Mouse (Mus musculus): ENCODE measurements at regions not wholly inside any gene's neighbourhood (a gene's known extent, or its start where the extent isn't known, plus 50 kb on each side); places are given as distances from the start of the nearest gene placed in this dataset.

GRCm38 (mm10) chr8:116229654-116230136 is 275.1 kb upstream of the Dynlrb2 start:
- no peak for DNase-seq (ENCODE audit: low read depth, low spot score)

DNA sequence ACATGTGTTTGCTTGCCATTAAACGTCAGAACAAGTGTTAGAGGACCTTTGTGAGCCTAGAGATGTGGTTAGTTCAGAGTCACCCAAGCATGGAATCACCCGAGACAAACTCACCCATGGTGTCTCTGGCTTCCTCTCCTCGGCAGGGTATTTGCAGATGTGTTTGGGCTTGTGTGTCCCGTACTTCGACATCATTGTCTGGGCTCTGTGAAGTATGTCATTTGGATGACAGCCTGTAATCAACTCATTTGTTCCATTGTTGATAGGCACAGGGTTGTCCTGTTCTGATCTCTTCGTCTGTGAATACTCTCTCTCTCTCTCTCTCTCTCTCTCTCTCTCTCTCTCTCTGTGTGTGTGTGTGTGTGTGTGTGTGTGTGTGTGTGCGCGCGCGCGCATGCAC is 277.8 kb upstream of the Dynlrb2 start:
- no peak for DNase-seq (ENCODE audit: low read depth, low spot score)

GRCm38 (mm10) chr8:116223235-116223634 is 281.5 kb upstream of the Dynlrb2 start:
- DNase-seq (ENCODE audit: low read depth, low spot score) = no peak

- DNase-seq (ENCODE audit: low read depth, low spot score) = no peak
Measured at GRCm38 (mm10) chr8:116215909-116216308, 288.9 kb upstream of the Dynlrb2 start.

- DNase-seq (ENCODE audit: low read depth, low spot score) = no peak
Measured at GRCm38 (mm10) chr8:116215286-116215860, 289.4 kb upstream of the Dynlrb2 start.

DNA sequence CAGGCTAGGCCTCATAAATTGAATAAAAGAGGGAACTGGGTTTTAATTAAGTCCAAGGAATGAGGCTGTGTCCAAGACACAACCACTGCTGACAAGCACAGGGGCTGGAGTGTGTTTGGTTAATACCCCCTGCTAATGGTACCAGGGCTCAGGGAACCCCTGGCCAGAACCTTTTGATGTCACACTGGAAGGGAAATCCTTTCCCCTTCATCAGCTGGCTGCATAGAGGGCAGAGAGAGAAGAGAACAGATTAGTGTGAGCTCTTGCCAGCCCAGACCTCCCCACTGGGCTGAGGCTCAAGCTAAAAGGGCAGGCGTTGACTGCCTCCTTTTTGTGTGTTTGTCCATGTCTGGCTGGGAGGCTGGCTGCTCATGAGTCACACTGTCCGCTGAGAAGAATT is 301.1 kb upstream of the Dynlrb2 start:
- no peak for DNase-seq (ENCODE audit: low read depth, low spot score)

GRCm38 (mm10) chr8:116200459-116200999 is 304.2 kb upstream of the Dynlrb2 start:
- no peak for DNase-seq (ENCODE audit: low read depth, low spot score)

GRCm38 (mm10) chr8:116196623-116197184 is 308.1 kb upstream of the Dynlrb2 start:
- no peak for DNase-seq (ENCODE audit: low read depth, low spot score)

GRCm38 (mm10) chr8:116192096-116192495 is 312.7 kb upstream of the Dynlrb2 start:
- peak; percentile 4 for DNase-seq (ENCODE audit: low read depth, low spot score)

DNA sequence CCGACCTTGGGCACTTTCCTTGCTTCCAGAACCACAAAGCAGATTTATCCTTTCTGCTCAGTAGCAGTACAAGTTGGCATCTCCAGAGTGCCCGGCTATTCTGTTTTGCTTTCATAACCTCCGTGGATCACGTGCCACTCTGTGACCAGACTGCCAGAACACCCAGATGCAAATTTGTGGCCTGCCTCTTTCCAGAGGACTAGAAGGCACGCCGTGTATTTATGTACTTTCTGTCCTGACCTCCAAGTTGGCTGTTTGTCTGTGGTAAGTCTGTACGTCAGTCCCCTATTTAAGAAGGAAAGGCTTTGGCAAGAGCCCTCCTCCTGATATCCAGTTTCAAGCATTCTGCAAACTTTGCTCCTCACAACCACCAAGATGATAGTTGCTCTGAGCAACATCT is 319.6 kb upstream of the Dynlrb2 start:
- DNase-seq (ENCODE audit: low read depth, low spot score) = no peak

DNA sequence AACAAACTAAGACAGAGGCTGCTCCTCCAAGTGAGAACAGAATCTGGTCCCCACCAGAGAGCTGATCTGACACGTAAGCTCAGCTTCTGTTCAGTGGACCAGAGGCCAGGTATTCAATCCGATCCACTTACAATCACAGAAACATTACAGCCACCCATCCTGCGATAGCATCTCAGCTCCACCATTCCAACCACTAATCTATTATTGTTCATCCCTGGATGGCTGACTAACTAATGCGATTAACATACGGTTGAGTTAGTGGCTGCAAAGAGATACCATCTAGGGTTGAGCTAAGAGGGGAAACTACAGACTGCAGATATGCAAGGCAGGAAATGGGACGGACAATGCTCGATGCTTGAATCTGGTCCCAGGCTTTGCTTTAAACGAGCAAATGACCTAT is 320.5 kb upstream of the Dynlrb2 start:
- DNase-seq (ENCODE audit: low read depth, low spot score) = no peak

- no peak for DNase-seq (ENCODE audit: low read depth, low spot score)
Measured at GRCm38 (mm10) chr8:116177946-116178345, 326.8 kb upstream of the Dynlrb2 start.

DNA sequence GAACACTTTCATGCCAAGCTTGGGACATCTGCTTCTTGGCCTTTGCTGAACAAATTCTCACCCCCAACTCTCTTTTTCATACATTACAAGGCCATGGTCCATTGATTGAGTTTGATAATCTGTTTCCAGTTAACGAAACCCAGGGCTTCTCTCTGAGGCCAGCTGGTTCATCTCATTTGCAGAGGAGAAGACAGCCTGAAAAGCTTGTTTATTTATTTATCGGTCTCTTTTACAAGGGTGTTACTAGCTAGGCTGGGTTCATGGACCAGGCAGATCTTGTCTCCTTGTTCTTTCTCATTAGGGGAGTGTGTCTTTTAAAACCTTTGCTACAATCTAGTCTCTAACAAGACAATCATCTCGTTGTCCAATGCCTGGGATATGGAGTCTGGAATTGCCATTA is 329.9 kb upstream of the Dynlrb2 start:
- no peak for DNase-seq (ENCODE audit: low read depth, low spot score)

DNA sequence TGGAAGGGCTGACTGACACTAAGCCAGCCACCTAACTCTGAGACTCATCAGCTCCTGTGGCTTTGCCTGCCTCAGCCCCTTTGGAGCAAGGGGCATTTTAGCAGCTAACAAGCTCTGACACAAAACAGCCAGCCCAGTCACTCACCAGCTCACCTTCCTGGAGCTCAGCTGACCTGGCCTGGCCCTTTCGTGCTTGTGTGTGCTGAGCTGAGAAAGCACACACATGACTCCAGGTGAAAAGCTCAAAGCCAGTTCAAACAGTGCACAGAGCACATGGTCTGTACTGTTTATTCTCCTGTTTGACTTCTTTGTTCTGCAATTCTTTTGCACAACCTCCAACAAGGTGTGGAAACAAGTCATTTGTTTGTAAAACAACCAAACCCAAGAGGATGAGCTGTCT is 330.8 kb upstream of the Dynlrb2 start:
- no peak for DNase-seq (ENCODE audit: low read depth, low spot score)

DNA sequence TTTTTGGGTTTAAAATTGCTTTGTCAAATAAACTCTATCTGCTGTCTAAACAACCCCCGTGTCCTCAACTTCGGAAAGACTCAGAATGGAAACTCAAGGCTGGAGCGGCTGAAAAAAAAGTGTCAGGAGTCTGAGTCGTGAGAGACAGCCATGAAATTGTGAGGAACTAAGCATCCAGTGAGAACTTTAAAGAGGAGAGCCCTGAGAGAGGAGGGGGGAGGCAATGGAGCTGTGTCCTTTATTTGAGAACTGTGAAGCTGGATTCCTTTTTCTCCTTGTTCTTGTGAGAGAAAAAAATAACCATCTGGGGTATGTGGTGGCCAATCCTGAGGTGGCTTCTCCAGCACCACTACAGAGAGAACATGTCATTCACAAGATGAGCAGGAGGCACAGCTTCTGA is 336.9 kb upstream of the Dynlrb2 start:
- no peak for DNase-seq (ENCODE audit: low read depth, low spot score)

DNA sequence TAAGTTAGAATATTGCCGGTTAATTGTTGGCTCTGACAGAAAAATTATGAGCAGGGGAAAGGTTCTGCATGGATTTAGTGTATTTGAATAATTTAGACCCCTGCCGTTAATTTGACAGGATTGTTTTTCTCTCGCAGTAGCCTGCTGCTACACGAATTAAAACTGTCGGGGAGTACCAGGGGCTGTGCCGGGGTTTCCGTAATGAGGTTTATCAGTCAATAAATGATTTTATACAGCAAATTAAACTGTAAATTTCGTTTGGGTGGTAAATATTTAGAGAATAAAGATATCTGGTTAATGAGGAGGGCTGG is 339.8 kb upstream of the Dynlrb2 start:
- no peak for DNase-seq (ENCODE audit: low read depth, low spot score)

DNA sequence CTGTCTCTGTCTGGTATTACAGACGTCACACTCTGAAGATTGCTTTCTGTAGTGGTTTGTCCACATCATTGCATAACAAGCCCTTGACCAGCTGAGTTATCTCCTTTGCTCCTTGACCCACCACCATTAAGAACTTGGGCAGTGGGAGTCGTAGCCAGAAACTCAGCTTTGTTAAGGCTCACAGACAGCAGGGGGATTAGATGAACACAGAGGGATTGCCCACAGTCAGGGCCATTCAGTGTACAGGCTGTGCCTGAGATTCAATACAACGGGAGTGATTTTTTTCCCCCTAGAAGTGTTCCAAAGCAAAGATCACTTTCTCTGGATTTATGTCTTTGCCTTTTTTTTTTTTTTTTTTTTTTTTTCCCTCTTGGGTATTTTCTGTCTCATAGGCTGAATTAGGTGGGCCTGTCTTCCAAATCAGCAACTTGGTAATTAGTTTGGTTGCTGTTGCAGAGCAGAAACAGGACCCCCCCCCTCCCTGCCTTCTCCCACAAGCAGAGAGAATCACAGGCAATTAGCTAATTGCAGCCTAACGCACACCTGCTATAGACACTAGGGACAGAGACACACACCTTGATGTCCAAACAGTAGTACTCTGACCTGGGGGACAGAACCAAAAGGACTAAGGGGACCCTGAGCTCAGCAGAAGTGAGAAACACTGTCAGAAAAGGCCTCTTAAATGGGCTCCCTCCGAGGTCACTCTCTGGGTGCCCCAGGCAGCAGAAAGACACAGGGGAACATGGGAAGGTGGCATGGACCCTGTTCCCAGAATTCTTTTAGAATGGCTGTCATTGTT is 340.4 kb upstream of the Dynlrb2 start:
- no peak for DNase-seq (ENCODE audit: low read depth, low spot score)

DNA sequence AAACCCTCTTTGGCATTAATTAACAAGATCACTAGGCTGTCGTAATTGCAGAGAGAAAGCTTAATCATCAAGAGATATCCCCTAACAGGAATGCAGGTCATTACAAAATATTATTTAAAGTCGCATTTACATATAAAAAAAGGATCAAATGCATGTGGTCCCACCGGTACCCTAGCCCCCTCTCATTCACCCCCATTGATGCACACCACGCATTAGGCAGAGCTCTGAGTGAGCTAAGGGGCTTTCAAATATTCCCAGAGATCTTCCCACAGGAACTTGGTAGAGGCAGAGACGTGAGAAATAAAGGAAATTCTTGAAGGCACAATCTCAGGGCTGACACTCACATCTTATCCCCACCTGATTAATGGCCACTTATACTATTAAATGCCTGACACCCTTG is 343.8 kb upstream of the Dynlrb2 start:
- DNase-seq (ENCODE audit: low read depth, low spot score) = no peak

GRCm38 (mm10) chr8:116143687-116144573 is 360.8 kb upstream of the Dynlrb2 start:
- peak; percentile 13 for DNase-seq (ENCODE audit: low read depth, low spot score)

GRCm38 (mm10) chr8:116141363-116141762 is 363.4 kb upstream of the Dynlrb2 start:
- no peak for DNase-seq (ENCODE audit: low read depth, low spot score)

DNA sequence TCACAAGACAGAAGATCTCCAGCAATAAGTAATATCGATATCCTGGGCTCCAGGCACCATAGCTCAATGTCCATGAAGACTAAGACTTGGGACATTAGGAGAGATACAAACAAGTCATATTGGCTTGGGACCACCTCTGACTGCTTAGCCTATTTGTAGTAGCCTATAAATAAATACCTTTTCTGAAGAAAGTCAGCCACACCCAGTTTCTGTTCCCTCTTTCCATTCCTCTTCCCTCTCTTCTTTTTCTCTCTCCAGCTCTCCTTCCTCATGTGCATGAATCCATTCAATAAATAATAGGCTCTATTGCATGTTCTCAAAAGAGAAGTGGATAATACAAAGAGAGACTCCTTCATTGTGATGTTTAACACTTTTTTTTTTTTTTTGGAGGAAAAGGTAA is 364.8 kb upstream of the Dynlrb2 start:
- no peak for DNase-seq (ENCODE audit: low read depth, low spot score)

GRCm38 (mm10) chr8:116137765-116138164 is 367.0 kb upstream of the Dynlrb2 start:
- DNase-seq (ENCODE audit: low read depth, low spot score) = no peak

All from R1 (cell line).